Mouse (Mus musculus): ENCODE measurements at regions not wholly inside any gene's neighbourhood (a gene's known extent, or its start where the extent isn't known, plus 50 kb on each side); places are given as distances from the start of the nearest gene placed in this dataset.

DNA sequence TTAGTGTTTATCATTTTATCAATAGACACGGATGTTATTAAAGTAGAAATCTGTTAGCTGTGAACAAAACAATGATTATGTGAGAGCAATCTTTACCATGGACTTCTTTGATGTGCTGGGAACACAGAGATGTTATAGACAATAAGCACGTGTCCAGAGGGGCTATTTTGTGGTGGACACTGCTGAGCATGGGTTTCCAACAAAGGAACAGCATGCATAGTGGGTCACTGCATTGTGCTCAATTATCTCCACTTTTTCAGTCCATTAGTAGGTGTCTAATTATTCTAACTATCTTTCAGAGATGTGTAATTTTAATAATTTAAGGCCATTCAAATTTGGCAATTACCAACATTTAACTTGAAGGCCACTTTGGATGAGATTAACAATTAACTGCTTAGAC, 409.6 kb upstream of the Fam98a start:
- DNase-seq, result no peak
- H3K27ac ChIP-seq, result no peak overlapping the region
- TF ChIP-seq CTCF (IDR thresholded peaks at IDR 0.05), result no peak
- intact Hi-C loops (cut with DNase I), result no loop called here
- no peak overlapping the region for H3K4me3 ChIP-seq

DNA sequence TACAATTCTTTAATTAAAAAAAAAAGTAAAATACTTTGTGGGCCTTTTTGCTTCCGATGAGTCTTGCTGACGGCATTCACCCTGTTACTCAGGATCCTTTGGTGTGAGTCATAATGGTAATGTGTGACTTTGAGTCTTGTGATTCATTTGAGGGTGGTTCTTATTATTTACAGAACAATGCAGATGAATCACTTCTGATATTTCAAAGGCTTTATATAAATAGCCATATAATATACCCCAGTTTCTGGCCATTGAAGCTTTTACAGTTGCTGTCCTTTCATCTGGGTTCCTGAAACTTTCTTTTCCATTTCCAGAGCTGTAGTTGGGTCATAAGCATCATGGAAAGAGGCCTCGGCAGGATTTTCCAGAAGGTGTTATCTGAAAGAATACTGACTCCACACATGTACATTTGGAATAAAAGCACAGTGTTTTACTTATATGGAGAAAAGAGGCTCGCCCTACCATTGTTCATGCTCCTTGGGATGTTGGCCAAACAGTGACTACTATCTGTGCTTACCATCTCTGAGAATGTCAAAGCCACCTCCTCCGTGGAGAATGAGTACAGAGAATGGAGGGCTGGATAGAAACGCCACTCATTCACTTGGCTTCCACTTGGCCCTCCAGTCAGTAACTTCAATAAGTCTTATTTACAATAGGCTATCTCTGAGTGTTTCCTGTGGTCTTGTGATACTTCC, 385.1 kb upstream of the Fam98a start:
- intact Hi-C loops (cut with DNase I), result no loop called here
- no peak overlapping the region for H3K4me3 ChIP-seq
- no peak for TF ChIP-seq CTCF (IDR thresholded peaks at IDR 0.05)
- H3K27ac ChIP-seq, result no peak overlapping the region
- no peak for DNase-seq

DNA sequence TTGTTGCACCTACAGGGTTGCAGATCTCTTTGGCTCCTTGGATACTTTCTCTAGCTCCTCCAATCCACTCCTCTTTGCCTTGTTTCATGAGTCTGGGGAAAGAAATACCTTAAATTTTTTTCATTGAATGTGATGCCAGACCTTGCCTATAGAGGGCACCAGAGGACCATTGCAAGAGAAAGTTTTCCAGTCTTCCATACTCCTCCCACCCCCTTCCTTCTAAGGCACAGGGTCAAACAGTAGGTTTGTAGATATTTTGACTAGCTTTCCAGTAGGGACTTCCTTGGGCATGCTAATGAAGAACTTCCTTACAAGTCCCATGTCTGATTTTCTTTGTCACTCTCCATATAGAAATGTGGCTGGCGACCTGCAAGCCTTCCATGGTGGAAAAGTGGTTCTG, 379.3 kb upstream of the Fam98a start:
- Histone ChIP-seq H3K27ac (no peak overlapping the region), H3K4me3 (no peak overlapping the region)
- DNase-seq, result no peak
- peak; percentile 61 for TF ChIP-seq CTCF (IDR thresholded peaks at IDR 0.05)
- intact Hi-C loops (cut with DNase I), result no loop called here

DNA sequence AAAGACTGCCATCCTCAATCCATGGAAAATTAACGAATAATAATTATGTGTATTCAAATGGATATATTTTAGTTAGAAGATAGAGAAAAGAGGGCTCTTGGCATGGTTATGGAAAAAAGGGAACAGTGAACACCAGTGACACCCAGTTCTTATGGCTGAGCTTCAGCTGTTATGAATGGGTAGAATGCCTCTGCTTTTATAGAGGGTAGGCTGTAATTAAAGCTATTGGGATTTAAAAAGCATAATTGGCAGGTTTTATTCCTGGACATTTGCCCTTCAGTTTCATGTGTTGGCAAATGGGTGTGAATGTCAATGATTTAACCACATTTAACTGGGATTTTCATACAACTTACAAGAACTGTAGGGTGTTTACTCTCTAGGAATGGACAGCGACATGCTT, 368.5 kb upstream of the Fam98a start:
- TF ChIP-seq CTCF (IDR thresholded peaks at IDR 0.05), result no peak
- H3K4me3 ChIP-seq, result no peak overlapping the region
- intact Hi-C loops (cut with DNase I), result no loop called here
- no peak overlapping the region for H3K27ac ChIP-seq
- DNase-seq, result no peak

DNA sequence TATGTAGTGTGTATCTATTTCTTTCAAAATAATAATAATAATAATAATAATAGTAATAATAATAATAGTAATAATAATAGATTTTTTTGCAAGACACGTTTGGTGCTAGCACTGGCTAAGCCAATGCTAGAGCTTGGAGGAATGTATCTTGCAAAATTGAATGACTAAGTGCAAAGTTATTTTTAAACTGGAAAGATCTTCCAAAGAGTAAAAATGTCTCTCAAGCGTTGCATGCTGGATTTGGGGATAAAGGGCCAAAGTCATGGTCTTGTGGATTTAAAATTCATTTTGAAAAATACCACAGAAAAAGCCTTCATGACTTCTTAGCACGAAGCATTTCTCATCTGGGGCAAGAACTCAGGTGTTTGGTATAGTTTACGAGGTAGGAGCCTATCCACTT, 365.3 kb upstream of the Fam98a start:
- no peak for TF ChIP-seq CTCF (IDR thresholded peaks at IDR 0.05)
- DNase-seq, result no peak
- H3K4me3 ChIP-seq, result no peak overlapping the region
- H3K27ac ChIP-seq, result no peak overlapping the region
- intact Hi-C loops (cut with DNase I), result no loop called here

DNA sequence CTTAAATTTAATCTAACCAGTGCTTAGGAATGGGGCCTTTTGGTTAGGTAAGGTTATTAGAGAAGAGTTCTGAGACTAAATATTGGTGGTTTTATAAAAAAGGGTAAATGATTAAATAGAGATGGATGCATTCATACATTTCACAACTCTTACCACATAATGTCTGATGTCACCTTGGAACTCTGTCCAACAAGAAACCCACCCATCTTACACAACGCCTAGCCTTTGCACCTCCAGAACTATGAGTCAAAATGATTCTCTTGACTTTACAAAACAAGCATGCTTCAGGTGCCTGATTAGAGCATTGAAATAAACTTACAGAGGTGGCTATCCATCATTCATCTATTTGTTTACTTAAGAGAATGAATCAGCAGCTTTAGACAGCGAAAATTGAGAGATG, 364.8 kb upstream of the Fam98a start:
- no peak for DNase-seq
- H3K27ac ChIP-seq, result no peak overlapping the region
- no peak for TF ChIP-seq CTCF (IDR thresholded peaks at IDR 0.05)
- intact Hi-C loops (cut with DNase I), result no loop called here
- no peak overlapping the region for H3K4me3 ChIP-seq

DNA sequence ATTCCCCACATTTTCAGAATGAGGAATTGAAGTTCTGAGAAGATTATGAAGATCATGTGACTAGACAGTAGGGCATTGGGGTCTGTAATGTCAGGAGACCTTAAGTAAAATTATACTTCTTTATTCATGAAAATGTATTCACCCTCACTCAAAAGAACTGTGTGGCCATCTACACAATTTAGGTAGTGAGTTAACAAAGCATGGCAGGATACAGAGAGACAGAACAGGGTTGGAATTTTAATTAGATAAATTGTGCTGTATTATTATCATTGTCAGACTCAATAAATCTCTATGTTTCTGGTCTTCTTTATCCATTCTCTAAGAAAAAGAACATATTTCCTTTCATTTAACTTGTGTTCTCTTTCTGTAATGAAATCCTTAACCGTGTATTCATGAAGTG, 363.5 kb upstream of the Fam98a start:
- intact Hi-C loops (cut with DNase I), result no loop called here
- no peak for DNase-seq
- no peak overlapping the region for H3K4me3 ChIP-seq
- TF ChIP-seq CTCF (IDR thresholded peaks at IDR 0.05), result no peak
- no peak overlapping the region for H3K27ac ChIP-seq

DNA sequence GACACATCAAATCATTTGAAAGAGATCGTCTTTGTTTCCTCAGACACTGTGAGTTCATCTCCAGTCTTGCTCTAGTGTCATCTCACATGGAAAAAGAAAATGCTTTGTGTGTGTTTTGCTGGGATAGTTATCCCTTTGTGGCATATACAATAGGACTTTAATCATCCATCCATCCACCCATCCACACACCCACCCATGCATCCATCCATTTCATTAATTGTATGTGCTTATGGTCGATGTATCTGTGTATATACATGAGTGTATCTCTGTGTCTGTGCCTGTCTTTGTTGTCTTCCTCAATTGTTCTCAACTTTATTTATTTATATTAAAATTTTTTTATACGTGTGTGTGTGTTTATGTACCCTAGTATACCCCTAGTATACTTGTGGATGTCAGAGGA, 355.3 kb upstream of the Fam98a start:
- no peak for DNase-seq
- intact Hi-C loops (cut with DNase I), result no loop called here
- TF ChIP-seq CTCF (IDR thresholded peaks at IDR 0.05), result no peak

DNA sequence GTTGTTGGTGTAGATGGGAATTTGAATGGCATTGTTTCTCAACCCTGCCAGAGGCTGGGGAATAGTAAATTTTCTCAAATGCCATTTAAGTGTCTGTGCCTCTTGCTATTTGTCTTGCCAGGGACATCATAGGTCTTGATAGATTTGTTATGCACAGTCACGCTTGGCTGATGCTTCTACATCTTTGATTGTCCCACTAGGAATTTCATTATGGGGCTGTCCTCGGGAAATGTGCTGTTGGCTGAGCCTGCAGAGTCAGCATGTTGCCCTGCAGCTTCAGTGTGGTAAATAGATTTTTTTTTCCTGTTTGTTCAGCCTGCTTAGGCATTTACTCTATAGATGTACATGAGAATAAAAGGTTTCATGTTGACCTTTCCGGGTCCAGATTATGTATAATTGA, 354.9 kb upstream of the Fam98a start:
- Histone ChIP-seq H3K4me3 (no peak overlapping the region), H3K27ac (no peak overlapping the region)
- no peak for DNase-seq
- intact Hi-C loops (cut with DNase I), result no loop called here
- TF ChIP-seq CTCF (IDR thresholded peaks at IDR 0.05), result no peak

More for the DNA sequence above, 355.3 kb upstream of the Fam98a start:
- Histone ChIP-seq H3K4me3 (no peak overlapping the region), H3K27ac (no peak overlapping the region)

DNA sequence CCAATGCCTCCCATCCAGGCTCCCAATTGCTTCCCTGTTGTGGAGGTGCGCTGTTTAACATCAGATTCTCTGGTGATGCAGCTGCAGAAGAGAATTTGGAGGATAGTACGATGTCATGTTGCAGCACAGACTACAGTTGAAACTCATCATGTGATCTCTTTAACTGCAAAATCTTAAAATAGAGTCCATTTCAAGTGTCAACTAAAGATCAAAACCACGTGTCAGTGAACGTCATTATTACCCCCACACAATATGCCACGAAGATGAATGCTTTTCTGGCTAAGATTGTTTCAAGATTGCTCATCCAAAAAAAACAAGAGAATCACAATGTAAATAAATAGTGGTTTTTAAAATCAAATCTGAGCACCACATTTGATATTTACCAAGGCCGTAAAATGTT, 343.7 kb upstream of the Fam98a start:
- no peak for TF ChIP-seq CTCF (IDR thresholded peaks at IDR 0.05)
- intact Hi-C loops (cut with DNase I), result no loop called here
- DNase-seq, result no peak
- H3K4me3 ChIP-seq, result no peak overlapping the region
- H3K27ac ChIP-seq, result no peak overlapping the region

DNA sequence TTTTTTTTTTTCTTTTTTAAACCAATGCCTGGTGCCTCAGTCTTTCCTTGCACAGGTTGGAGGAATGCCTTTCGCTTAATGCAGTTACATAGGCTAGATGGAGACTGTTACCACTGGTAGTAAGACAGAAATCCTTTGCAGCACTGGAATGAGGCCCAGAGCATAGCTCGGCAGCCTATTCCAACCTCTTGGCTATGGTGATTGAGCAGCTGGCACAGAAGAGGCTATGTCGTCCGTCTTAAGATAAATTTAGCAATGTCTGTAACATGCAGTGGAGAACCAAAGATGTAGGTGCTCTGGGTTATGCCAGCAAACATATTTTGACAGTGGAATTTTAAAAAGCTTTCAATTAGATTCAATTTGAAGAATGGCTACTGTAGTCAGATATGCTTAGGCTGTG, 343.2 kb upstream of the Fam98a start:
- no peak overlapping the region for H3K27ac ChIP-seq
- peak; percentile 28 for DNase-seq

DNA sequence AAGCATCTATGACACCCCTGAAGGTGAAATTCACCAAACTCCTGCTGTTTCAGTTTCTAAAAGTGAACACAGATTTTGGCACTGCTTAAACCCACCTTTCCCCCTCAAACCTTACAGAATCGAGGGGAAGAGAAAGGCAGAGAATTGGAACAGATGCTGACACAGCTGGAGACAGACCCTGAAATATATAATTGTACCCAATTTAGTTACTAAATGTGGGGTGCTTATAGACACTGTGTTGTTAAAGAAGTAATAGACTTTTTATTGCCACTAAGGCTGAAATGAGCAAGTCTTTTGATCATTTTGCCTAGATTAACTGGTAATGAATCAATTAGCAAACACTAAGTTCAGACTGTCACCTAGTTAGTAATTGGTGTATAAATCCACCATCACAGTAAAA, 341.8 kb upstream of the Fam98a start:
- no peak for TF ChIP-seq CTCF (IDR thresholded peaks at IDR 0.05)
- no peak for DNase-seq
- H3K4me3 ChIP-seq, result no peak overlapping the region
- H3K27ac ChIP-seq, result no peak overlapping the region
- intact Hi-C loops (cut with DNase I), result no loop called here

More for the DNA sequence above, 343.2 kb upstream of the Fam98a start:
- TF ChIP-seq CTCF (IDR thresholded peaks at IDR 0.05), result no peak
- H3K4me3 ChIP-seq, result no peak overlapping the region
- intact Hi-C loops (cut with DNase I), result no loop called here

DNA sequence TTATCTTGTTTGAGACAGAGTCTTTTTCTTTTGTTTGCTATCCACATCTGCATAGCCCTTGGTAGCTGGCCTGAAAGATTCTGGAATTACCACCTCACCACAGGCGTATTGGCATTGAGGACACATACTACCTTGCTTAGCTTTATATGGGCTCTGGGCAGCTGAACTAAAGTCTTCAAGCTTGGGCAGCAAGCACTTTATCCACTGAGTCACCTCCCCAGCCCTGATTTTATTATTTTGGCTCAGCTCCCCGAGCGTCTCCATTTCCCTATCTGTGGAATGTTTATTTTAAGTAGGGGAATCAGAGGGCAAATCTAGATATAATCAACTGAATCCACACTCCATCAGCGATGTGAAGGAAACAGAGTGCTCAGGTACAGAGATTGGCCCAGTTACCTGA, 340.4 kb upstream of the Fam98a start:
- no peak for TF ChIP-seq CTCF (IDR thresholded peaks at IDR 0.05)
- intact Hi-C loops (cut with DNase I), result no loop called here
- Histone ChIP-seq H3K27ac (no peak overlapping the region), H3K4me3 (no peak overlapping the region)
- no peak for DNase-seq

DNA sequence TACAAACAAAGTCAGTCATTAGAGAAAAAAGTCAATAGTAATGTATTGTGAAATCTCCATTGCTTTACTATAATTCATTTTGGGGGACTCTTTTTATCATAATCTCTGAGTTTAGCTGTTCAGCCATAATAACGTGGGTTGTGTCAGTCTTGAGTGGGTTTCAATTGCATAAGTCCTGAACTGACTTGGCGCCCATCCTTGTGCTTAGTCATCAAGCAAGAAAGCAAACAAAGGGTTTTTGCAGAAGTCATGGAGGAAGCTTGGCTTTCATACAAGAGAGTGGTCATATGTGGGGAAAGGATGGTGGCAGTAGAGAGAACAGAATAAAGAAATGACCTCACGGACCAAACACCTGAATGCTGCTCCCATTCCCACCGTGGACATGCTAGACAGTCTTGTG, 339.8 kb upstream of the Fam98a start:
- TF ChIP-seq CTCF (IDR thresholded peaks at IDR 0.05), result no peak
- intact Hi-C loops (cut with DNase I), result no loop called here
- no peak overlapping the region for H3K27ac ChIP-seq
- H3K4me3 ChIP-seq, result no peak overlapping the region
- DNase-seq, result no peak

Data from gastrocnemius, adult 2 months (tissue).